Mouse (Mus musculus): ENCODE data around the gene Mok. TPM values are rescaled to one million over a fixed set of nuclear protein-coding genes. Genes with fewer than 3 reads are reported as not detected.

Mok gene
- polyA plus RNA-seq, 1 experiment = 0.25 TPM

- TF ChIP-seq GATA1 (IDR thresholded peaks at IDR 0.05; ENCODE audit: low read length) = no peak
These were observed 38.8 kb downstream of the Mok start for GRCm38 (mm10) chr12:110801876-110802464.

DNA sequence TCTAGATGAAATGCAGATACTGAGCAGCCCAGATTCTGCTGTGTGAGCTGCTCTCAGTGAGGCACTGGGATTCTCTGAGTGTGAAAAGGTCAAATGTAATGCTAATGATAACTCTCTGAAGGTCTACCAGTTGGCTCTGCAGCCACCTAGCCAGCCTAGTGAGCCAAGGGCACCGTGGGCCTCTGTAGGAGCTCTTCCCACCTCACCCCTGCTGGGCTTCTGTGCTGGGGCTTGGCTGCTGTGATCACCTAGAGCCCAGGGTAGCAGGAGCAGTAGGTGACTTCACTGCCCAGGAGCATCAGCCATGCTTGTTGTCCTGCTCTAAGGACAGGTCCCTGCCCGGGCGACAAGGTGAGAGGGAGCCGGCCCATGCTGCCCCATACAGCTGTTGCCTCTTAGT, 41.5 kb downstream of the Mok start:
- TF ChIP-seq GATA1 (IDR thresholded peaks at IDR 0.05; ENCODE audit: low read length) = no peak

GRCm38 (mm10) chr12:110797842-110798431, 42.8 kb downstream of the Mok start:
- TF ChIP-seq GATA1 (IDR thresholded peaks at IDR 0.05; ENCODE audit: low read length) = no peak

DNA sequence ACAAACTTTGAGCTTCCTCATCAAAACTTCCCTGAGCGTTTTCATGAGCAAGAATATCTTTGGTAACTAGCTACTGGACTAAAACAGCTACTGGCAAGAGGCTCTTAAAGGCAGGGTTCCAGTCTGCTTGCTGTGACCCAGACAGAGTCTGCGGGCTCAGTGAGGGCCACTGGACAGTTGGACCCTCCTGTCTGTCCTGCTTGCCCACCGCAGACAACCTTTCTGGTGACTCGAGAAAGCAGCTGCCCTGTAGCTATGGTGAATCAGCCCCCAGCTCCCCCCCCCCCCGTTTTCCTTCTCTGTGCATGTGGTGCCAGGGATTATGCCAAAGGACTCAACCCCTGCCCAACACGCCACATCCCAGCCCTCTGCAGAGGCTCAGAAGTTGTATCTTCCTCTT, 43.5 kb downstream of the Mok start:
- no peak for TF ChIP-seq GATA1 (IDR thresholded peaks at IDR 0.05; ENCODE audit: low read length)

- TF ChIP-seq GATA1 (IDR thresholded peaks at IDR 0.05; ENCODE audit: low read length) = no peak
These were observed 44.0 kb downstream of the Mok start for GRCm38 (mm10) chr12:110796748-110797147.

GRCm38 (mm10) chr12:110795035-110795434, 45.7 kb downstream of the Mok start:
- TF ChIP-seq GATA1 (IDR thresholded peaks at IDR 0.05; ENCODE audit: low read length) = no peak

DNA sequence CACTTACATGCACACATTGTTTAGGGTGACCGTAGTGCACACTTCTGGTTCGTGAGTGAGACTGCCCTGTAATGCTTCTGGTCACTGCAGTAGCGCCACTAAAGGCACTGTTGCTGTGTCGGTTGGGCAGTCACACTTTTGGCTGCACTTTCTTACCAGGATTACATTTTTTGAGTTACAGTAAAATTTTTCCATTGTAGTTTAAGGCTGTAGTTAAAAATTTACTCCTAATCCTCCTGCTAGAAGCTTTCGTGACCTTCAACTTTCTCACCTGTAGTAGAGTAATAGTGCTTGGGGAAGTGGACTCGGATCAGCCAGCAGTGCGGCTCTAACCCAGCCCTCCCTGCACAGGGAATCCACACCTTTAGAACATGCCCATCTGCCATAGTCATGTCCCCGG, 49.7 kb downstream of the Mok start:
- no peak for TF ChIP-seq GATA1 (IDR thresholded peaks at IDR 0.05; ENCODE audit: low read length)

- TF ChIP-seq GATA1 (IDR thresholded peaks at IDR 0.05; ENCODE audit: low read length) = no peak
These were observed 50.2 kb downstream of the Mok start for GRCm38 (mm10) chr12:110790580-110790979.

DNA sequence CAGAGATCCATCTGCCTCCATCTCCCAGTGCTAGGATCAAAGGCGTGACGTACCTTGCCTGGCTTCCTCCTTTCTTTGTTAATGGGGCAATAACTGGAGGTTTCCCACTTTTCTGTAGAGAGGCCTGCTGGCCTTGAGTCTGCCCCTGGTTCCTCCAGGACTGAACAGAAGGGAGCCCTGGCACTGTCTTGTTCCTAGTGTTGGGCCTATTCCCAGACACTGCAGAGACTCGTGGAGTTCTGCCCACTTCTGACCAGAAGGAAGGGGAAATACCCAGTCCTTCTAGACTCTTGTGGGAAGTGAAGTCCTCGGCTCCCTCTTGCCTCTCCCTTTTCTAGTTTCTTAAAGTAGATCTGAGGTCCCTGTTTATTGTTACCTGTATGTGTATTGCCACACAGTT, 54.5 kb downstream of the Mok start:
- TF ChIP-seq GATA1 (IDR thresholded peaks at IDR 0.05; ENCODE audit: low read length) = no peak

DNA sequence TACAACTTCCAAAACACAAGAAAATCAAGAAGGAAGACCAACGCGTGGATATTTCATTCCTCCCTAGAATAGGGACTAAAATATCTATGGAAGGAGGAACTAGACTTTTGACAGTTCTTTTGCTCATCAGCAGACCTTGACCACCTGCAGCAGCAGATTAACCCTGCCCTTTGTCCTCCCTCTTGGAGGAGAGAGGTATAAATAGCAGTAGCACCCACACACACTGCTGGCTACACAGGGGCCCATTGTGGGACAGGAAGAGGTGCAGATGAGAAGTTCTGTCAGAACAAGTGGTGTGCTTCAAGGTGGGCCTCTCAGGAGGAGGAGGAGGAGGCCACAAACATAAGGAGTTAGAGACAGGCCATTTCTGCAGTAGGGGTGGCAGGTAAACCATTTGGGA, 56.5 kb downstream of the Mok start:
- TF ChIP-seq GATA1 (IDR thresholded peaks at IDR 0.05; ENCODE audit: low read length) = no peak

GRCm38 (mm10) chr12:110782278-110782677, 58.5 kb downstream of the Mok start:
- no peak for TF ChIP-seq GATA1 (IDR thresholded peaks at IDR 0.05; ENCODE audit: low read length)

DNA sequence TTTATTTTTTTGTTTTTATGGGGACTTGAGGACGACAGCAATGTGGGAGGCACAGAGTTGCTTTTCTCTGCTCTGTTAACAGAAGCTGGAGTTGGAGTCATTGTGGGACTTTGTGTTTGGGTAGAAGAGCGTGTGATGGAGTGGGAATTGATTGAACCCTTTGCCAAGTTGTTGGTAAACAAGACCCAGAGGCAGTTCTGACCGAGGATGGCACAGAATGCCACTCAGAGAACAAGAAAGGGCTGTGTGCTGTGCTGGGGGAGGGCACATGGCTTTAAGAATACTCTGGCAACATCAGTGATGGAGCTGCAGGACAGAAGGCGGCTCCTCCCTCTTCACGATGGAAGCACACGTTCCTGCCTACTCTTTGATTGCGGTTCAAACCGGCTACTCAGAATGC, 59.6 kb downstream of the Mok start:
- TF ChIP-seq GATA1 (IDR thresholded peaks at IDR 0.05; ENCODE audit: low read length) = no peak

DNA sequence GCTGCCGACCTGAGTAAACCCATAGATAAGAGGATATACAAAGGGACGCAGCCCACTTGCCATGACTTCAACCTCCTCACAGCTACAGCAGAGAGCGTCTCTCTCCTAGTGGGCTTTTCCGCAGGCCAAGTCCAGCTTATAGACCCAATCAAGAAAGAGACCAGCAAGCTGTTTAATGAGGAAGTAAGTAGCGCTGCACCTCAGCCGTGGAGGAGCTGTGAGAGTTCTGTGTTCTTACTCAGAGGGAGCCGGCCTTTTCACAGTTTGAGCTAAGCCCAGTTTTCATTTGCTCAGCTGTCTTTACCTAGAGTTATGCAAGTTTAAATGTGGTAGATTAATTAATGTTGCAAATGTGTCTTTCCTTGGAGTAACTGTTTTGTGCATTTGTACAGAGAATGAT, 61.4 kb downstream of the Mok start:
- TF ChIP-seq GATA1 (IDR thresholded peaks at IDR 0.05; ENCODE audit: low read length) = no peak

DNA sequence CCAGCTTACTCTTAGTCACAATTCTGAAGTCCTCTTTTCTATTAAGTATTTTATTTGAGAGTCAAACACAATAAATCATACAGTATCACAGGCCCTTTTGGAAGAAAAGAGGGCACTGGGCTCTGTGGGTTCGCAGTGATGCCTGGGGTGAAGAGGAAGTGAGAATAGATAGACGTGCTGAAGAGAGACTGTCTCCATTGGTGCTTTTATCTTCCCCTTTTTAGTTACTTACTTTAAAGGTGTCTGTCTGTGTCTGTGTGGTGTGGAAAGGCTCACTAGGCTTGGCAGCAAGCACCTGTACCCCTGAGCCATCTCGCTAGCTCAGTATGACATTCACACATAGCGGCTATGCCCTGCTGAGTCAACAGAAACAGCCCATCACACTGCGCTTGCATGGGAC, 62.9 kb downstream of the Mok start:
- no peak for TF ChIP-seq GATA1 (IDR thresholded peaks at IDR 0.05; ENCODE audit: low read length)

DNA sequence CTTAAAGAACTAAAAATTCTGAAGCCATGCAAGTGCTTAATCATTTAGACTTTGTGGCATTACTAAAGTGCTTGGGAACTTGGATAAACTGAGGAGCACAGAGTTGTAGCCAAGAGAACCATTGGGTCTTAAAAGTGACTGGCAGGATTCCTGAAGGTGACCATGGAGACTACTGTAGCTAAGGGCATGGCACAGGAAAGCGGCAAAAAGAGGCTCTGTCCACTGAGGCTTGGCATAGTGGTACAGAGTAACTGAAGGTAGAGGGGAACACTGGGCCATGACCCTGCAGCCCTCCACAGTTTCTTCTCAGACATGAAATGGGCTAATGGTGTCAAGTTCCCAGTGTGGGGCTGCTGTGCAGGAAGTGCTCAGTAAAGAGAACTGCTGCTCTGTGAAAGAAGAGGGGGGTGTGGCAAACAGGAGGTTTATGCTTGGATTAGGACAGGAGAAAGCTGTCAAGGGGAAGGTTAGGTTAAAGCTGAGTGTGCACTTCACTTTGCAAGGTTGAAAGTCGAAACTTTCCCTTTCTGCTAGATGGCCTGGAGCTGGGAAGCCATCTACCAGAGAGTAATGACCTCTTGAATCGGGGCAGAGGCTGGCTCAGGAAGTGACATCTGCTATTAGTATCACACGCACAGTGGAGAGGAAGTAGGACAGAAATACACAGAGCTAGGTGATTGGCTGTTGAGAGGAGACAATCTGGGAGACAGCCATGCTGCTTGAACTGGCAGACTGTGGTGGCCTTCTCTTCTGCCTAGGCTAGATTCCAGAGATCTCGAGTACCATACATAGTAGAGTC, 64.9 kb downstream of the Mok start:
- no peak for TF ChIP-seq GATA1 (IDR thresholded peaks at IDR 0.05; ENCODE audit: low read length)

DNA sequence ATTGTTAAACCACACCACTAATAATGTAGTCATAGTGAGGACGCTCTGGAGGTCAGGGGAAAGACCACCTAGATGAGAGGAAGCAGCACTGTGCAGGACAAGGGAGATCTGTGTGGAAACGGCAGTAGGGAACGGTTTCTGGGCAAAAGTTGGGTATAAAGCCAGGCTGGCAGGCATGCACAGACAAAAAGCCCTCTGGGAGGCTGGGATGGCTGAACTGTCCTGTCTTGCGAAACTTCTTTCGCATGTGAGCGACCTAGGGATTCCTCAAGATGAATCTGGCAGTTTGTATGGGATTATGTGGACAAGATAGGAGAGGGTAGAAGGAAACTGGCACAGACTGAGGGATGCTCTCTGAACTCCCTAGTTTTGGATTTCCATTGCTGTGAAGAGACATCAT, 68.8 kb downstream of the Mok start:
- TF ChIP-seq GATA1 (IDR thresholded peaks at IDR 0.05; ENCODE audit: low read length) = no peak

Measured in G1E-ER4 (cell line).